Mouse (Mus musculus) hindbrain, postnatal 0 days (tissue): ENCODE measurements around the gene Mgat4d. TPM values are rescaled to one million over a fixed set of nuclear protein-coding genes. Genes with fewer than 3 reads are reported as not detected.

Experiments
- ATAC-seq: fragments of 200-750 bp; cut with Nextera tagmentation; 2 replicates; pipeline ENCODE4 v1.8.0; 2017; ENCODE audit warnings: mild to moderate bottlenecking, moderate TSS enrichment, moderate library complexity
- DNase-seq: peaks from one replicate; pipeline ENCODE4 v3.0.0-alpha.2; 2015; ENCODE audit warnings: low spot score
- H3K27ac ChIP-seq: fragments of 300-500 bp; sonication (generic); 2 replicates; pipeline ENCODE4 v1.5.1; 2014; ENCODE audit warnings: mild to moderate bottlenecking
- H3K27me3 ChIP-seq: fragments of 300-500 bp; sonication (generic); 2 replicates; pipeline ENCODE4 v1.6.1; 2014; ENCODE audit warnings: low read length, mixed read lengths; ENCODE audit not compliant: insufficient read depth
- H3K36me3 ChIP-seq: fragments of 300-500 bp; sonication (generic); 2 replicates; pipeline ENCODE4 v1.6.1; 2014; ENCODE audit warnings: low read length, mixed read lengths; ENCODE audit not compliant: insufficient read depth
- H3K4me1 ChIP-seq: fragments of 300-500 bp; sonication (generic); 2 replicates; pipeline ENCODE4 v1.6.1; 2014; ENCODE audit warnings: antibody characterized with exemption, low read length, mixed read lengths; ENCODE audit not compliant: insufficient read depth
- H3K4me2 ChIP-seq: fragments of 300-500 bp; sonication (generic); 2 replicates; pipeline ENCODE4 v1.6.1; 2014; ENCODE audit warnings: low read depth, mild to moderate bottlenecking, low read length, moderate library complexity, mixed read lengths
- H3K4me3 ChIP-seq: fragments of 300-500 bp; sonication (generic); 2 replicates; pipeline ENCODE4 v1.5.1; 2014; ENCODE audit warnings: low read length
- H3K9ac ChIP-seq: fragments of 300-500 bp; sonication (generic); replicated peaks from 2 replicates; pipeline ENCODE4 v1.6.1; 2014; ENCODE audit warnings: mild to moderate bottlenecking, low read length, moderate library complexity, mixed read lengths
- H3K9me3 ChIP-seq: fragments of 300-500 bp; sonication (generic); 2 replicates; pipeline ENCODE4 v1.6.1; 2016; ENCODE audit warnings: low read length, mixed read lengths
- CTCF ChIP-seq: IDR thresholded peaks from 2 replicates; pipeline ENCODE4 v1.5.1; 2016; ENCODE audit warnings: antibody characterized with exemption, control low read depth, low read depth
- WGBS: fragments of 180-500 bp; shearing (Covaris S2); extraction: QIAGEN DNeasy Blood & Tissue Kit; methylation state at CpG from one replicate; pipeline ENCODE4 v1.1.7; 2014; 5-methylcytosine and 5-hydroxymethylcytosine counted together
- polyA plus RNA-seq: library from polyadenylated mRNA; unstranded; fragments of >200 nt; fragmentation: Nextera tagmentation; extraction: Ambion mirVana; gene quantifications from 2 replicates; pipeline ENCODE4 v1.2.1, GENCODE M21; 2015
- total RNA-seq: library from RNA; depleted of rRNA; stranded (reverse); fragments of >200 nt; gene quantifications from 2 replicates; pipeline ENCODE4 v1.2.3, GENCODE M21; 2014

The Mgat4d gene
- total and polyA plus RNA-seq, 2 experiments from 2014 or later = not detected

- H3K9me3 ChIP-seq = no peaks in the 10 kb centered on the region
- ATAC-seq (no peak), DNase-seq (peak; percentile 78)
- no peak overlapping the region for H3K9ac ChIP-seq
- no peak overlapping the region for H3K4me3 ChIP-seq
- H3K4me2 ChIP-seq = no peak overlapping the region
- no peaks in the 10 kb centered on the region for H3K27me3 ChIP-seq
- no peaks in the 10 kb centered on the region for H3K4me1 ChIP-seq
- peak; percentile 53 for TF ChIP-seq CTCF
- H3K36me3 ChIP-seq = no peaks in the 10 kb centered on the region
- no peak overlapping the region for H3K27ac ChIP-seq
These were observed 5.6 kb upstream of the Mgat4d start for GRCm38 (mm10) chr8:83342693-83343092.

- Histone ChIP-seq H3K27ac (no peak overlapping the region), H3K36me3 (no peaks in the 10 kb centered on the region), H3K27me3 (no peaks in the 10 kb centered on the region), H3K4me1 (no peaks in the 10 kb centered on the region), H3K9me3 (no peaks in the 10 kb centered on the region), H3K4me2 (no peak overlapping the region), H3K9ac (no peak overlapping the region), H3K4me3 (no peak overlapping the region)
- DNase-seq (no peak), ATAC-seq (no peak)
- no peak for TF ChIP-seq CTCF
- WGBS = 97% methylated on average over 2 of the region's 2 CpGs
These were observed 3.0 kb downstream of the Mgat4d start for GRCm38 (mm10) chr8:83351315-83351714.

GRCm38 (mm10) chr8:83363156-83363769 lies 15.0 kb downstream of the Mgat4d start:
- no peaks in the 10 kb centered on the region for H3K4me1 ChIP-seq
- 70% methylated on average over 7 of the region's 7 CpGs for WGBS
- H3K36me3 ChIP-seq = no peaks in the 10 kb centered on the region
- no peaks in the 10 kb centered on the region for H3K27me3 ChIP-seq
- H3K9me3 ChIP-seq = no peaks in the 10 kb centered on the region
- no peak overlapping the region for H3K4me3 ChIP-seq
- TF ChIP-seq CTCF = no peak
- no peak overlapping the region for H3K4me2 ChIP-seq
- ATAC-seq = no peak
- no peak for DNase-seq
- H3K27ac ChIP-seq = no peak overlapping the region
- H3K9ac ChIP-seq = no peak overlapping the region

GRCm38 (mm10) chr8:83377231-83377630 lies 29.0 kb downstream of the Mgat4d start:
- Histone ChIP-seq H3K4me2 (no peak overlapping the region), H3K4me1 (no peaks in the 10 kb centered on the region), H3K27ac (no peak overlapping the region), H3K36me3 (no peaks in the 10 kb centered on the region), H3K4me3 (no peak overlapping the region), H3K27me3 (no peaks in the 10 kb centered on the region), H3K9me3 (no peaks in the 10 kb centered on the region), H3K9ac (no peak overlapping the region)
- DNase-seq (no peak), ATAC-seq (no peak)
- no peak for TF ChIP-seq CTCF

- DNase-seq (no peak), ATAC-seq (no peak)
- H3K9ac ChIP-seq = no peak overlapping the region
- TF ChIP-seq CTCF = no peak
- no peaks in the 10 kb centered on the region for H3K36me3 ChIP-seq
- WGBS = 78% methylated on average over 4 of the region's 4 CpGs
- no peak overlapping the region for H3K27ac ChIP-seq
- H3K27me3 ChIP-seq = no peaks in the 10 kb centered on the region
- H3K4me3 ChIP-seq = no peak overlapping the region
- H3K9me3 ChIP-seq = no peaks in the 10 kb centered on the region
- no peaks in the 10 kb centered on the region for H3K4me1 ChIP-seq
- H3K4me2 ChIP-seq = no peak overlapping the region
These were observed 31.9 kb downstream of the Mgat4d start for GRCm38 (mm10) chr8:83380141-83380540.

GRCm38 (mm10) chr8:83381016-83381415 lies 32.7 kb downstream of the Mgat4d start:
- Histone ChIP-seq H3K4me1 (no peaks in the 10 kb centered on the region), H3K27ac (no peak overlapping the region), H3K36me3 (no peaks in the 10 kb centered on the region), H3K27me3 (no peaks in the 10 kb centered on the region), H3K4me2 (no peak overlapping the region), H3K9me3 (no peaks in the 10 kb centered on the region), H3K9ac (no peak overlapping the region), H3K4me3 (no peak overlapping the region)
- DNase-seq = no peak
- TF ChIP-seq CTCF = no peak
- 81% methylated on average over 2 of the region's 2 CpGs for WGBS
- no peak for ATAC-seq

- H3K36me3 ChIP-seq = no peaks in the 10 kb centered on the region
- no peak overlapping the region for H3K4me2 ChIP-seq
- H3K4me1 ChIP-seq = no peaks in the 10 kb centered on the region
- no peaks in the 10 kb centered on the region for H3K9me3 ChIP-seq
- H3K27me3 ChIP-seq = no peaks in the 10 kb centered on the region
- DNase-seq = no peak
- TF ChIP-seq CTCF = no peak
- H3K4me3 ChIP-seq = no peak overlapping the region
- no peak overlapping the region for H3K9ac ChIP-seq
- no peak overlapping the region for H3K27ac ChIP-seq
- WGBS = 31% methylated on average over 2 of the region's 2 CpGs
- no peak for ATAC-seq
These were observed 34.6 kb downstream of the Mgat4d start for GRCm38 (mm10) chr8:83382850-83383249.
